Mouse (Mus musculus): ENCODE measurements around the gene Gjd3.

Gene Gjd3

DNA sequence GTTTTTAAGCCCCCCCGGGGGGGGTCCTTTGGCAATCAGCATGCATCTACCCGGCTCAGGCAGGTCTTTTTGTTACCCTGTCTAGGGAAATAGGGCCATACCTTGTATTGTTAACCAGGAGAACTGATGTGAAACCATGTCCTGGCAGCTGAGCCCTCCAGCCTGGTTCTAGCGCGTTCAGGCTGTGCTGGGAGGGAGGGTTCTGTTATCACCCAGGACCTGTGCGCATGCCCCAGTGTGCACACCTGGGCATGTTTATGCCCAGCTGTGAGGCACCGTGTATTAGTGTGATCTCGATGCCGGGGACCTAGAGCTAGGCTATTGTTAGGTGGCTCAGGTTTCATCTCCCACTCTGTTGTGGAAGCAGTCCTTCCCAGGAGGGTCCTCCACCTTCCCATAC lies 21.1 kb downstream of the Gjd3 start:
- DNase-seq: peak; percentile 75

- peak; percentile 32 for DNase-seq
Measured at GRCm38 (mm10) chr11:98961051-98961592, 21.7 kb downstream of the Gjd3 start.

- peak; percentile 94 for DNase-seq
Measured at GRCm38 (mm10) chr11:98960313-98960906, 22.4 kb downstream of the Gjd3 start.

- peak; percentile 88 for DNase-seq
Measured at GRCm38 (mm10) chr11:98959437-98960312, 23.1 kb downstream of the Gjd3 start.

- no peak for DNase-seq
Measured at GRCm38 (mm10) chr11:98956340-98956739, 26.5 kb downstream of the Gjd3 start.

DNA sequence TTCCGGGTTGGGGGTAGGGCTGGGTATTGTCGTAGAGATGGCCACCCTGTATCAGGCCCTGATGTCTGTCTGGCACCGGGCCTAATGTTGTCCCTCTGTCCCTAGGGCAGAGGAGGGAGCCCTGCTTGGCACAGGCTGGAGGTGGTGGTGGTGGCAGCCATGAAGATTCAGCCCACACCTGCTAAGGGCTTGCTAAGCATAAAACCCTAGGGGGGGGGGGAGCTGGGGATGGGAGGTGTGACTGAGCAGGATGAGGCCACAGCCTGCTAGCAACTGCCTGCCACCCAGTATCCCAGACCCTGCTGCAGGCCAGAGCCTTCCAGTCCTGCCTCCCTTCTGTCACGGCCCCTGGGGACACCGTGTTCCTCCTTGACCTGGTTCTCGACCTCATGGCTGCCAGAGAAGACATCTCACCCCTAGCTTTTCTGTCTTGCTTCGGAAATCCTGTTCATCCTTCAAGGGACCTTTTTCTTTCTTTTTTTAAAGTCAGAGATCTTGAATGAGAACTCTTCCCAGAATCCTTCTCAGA lies 27.0 kb downstream of the Gjd3 start:
- DNase-seq: peak; percentile 33

DNA sequence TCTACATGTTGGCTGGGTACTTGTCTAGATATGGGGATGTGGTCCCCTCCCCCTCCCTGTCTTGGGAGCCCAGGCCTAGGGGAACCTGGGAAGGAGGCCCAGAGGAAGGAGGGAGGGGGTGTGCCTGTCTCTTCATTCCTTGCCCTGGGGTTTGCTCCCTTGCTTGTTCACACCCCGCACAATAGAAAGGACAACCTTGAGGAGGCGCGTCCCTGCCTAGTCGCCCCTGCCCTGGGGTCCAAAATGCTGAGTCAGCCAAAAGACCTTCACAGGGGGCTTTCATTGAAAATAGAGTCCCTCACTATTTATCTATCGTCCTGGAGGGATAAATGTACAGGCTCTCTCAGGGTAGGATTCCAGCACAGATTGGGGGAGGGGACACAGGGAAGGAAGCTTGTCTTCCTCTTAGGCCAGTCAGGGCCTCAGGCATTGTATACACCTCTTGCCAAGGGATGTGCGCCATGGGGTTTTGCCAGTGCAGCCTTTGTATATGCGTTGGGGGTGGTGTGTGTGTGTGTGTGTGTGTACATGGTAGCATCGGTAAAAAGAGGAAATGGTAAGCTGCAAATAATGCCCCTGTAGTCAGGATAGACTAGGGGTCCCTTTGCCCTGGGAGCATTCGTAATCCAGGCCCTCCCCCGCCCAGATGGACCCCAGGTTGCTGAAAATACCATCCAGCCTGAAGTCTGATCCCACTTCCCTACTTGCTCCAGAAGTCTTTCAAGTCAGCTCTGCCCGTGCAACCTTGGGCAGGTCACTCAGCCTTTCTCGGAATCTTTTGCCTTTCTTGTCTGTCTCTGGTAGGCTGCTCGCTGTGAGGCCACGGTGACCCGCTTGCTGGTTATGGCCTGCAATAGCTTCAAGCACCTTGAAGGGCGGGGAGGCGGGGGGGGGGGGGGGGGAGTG lies 27.8 kb downstream of the Gjd3 start:
- DNase-seq: peak; percentile 21

DNA sequence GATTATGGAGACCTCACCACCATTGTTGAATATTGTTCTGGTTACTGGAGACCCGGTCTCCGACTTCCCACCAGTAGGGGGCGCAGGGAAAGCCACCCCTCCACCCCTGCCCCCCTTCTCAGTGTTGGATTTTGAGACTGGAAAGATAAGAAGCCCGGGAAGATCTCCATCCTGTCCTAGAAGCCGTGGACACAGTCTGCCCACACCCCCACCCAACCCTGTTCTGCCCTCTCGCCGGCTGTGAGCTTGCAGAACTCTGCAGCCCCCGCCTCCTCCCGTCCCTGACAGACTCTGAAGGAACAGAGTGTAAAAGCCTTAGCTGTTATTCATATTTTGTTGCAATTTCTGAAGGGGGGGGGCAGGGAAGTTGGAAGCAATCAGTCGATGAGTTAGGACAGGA lies 28.4 kb downstream of the Gjd3 start:
- DNase-seq: peak; percentile 77

DNA sequence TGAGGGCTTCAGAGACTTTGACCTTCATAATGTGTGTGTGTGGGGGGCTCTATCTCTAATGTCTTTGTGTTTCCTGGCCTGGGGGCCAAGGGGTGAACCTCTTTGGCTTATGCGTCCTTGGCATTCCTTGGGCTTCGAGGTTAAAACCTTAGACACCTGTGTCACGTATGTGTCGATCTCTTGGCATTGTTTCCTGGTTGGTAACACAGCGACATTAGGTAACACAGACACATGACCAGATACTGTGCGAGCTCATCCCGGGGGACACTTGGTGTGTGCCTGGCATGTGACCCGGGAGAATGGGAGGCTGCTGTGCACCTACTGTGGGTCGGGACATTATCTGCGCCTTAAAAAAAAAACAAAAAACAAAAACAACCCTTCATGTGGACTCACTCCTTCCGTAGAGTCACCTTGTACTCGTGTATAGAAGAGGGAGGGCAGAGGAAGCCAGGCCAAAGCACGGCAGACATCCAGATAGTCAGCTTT lies 28.9 kb downstream of the Gjd3 start:
- no peak for DNase-seq

DNA sequence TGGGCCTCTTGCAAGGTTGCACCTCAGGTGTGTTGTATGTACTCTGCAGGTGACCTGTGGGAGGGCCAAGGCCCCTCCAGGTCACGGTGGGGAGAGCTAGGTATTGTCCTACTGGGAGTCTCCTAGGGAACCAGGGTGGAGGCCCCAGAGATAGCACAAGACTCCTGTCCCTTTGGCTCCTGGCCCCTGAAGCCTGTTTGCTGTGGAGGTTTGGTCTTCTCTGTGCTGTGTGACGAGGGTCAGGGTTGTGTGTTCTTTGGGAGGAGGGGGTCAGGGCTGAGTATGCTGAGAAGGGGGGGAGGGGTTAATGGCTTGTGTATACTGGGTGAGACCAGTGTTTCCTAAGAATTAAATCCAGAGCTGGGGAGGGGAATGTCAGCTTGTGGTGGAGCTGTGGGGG lies 29.5 kb downstream of the Gjd3 start:
- DNase-seq: no peak

DNA sequence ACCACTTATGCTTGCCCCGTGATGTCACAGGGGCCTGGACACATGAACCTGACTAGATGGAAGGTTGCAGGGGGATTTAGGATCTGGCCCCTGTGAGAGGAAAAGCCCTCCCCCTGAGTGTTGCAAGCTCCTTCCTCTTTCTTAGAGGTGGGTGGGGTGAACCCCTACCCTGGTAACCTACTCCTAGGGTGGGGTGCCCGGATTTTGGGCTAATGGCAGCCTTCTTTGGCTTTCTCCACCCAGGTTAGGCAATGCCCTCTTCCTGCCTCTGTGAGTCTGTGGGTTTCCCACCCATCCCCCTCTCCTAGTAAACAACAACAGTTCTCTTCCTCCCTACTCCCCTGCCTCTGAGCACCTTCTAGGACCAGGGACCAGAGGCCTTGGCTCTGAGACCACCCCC lies 30.1 kb downstream of the Gjd3 start:
- peak; percentile 35 for DNase-seq

DNA sequence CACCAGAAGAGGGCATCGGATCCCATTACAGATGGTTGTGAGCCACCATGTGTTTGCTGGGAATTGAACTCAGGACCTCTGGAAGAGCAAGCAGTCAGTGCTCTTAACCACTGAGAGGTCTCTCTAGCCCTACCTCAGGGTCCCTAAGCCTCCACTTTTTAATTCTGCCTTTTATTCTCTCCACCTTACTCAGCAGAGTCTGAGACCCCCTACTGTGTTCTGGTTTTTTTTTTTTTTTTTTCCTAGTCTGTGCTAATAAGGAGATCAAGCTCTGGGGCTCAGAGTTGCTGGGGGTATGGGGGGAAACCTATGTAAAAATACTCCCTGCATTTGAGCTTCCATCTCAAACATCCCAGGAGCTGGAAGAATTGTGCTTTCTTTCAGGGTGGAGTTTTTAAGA lies 30.7 kb downstream of the Gjd3 start:
- no peak for DNase-seq

GRCm38 (mm10) chr11:98951026-98951906 lies 31.6 kb downstream of the Gjd3 start:
- no peak for DNase-seq

DNA sequence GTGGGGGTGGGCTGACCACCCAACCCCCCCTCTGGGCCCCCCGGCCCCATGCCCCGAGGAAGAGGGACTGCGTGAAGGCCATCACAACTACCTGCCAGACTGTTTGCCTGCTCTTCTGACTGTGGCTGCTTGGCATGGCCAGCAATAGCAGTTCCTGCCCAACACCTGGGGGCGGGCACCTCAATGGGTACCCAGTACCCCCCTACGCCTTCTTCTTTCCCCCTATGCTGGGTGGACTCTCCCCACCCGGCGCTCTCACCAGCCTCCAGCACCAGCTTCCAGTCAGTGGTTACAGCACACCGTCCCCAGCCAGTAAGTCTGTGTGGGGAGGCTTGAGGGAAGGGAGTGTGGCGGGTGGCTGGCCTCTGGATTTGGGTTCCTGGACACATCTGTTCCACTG lies 32.3 kb downstream of the Gjd3 start:
- DNase-seq: no peak

DNA sequence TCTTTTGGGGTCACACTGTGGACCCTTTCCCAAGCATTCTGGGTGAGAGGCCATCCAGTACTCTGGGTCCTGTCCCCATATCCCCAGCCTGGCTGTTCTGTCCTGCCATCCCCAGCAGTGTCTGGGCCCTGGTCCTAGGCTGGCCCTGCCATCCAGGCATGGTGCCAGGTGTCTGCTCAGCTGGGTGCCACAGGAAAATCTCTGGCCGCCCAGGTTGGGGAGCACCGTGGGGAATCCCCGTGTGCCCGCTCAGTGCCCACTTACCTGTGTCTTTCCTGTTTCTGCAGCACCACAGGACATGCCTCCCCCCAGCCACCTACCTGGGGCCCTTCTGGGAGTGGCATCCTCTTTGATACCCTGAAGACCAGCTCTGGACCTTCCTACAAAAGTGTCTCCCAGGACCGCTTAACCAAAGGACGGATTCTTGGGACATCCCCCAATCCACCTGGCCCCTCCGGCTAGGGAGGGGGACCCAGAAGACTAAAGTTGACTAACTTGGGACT lies 32.8 kb downstream of the Gjd3 start:
- DNase-seq: no peak

DNA sequence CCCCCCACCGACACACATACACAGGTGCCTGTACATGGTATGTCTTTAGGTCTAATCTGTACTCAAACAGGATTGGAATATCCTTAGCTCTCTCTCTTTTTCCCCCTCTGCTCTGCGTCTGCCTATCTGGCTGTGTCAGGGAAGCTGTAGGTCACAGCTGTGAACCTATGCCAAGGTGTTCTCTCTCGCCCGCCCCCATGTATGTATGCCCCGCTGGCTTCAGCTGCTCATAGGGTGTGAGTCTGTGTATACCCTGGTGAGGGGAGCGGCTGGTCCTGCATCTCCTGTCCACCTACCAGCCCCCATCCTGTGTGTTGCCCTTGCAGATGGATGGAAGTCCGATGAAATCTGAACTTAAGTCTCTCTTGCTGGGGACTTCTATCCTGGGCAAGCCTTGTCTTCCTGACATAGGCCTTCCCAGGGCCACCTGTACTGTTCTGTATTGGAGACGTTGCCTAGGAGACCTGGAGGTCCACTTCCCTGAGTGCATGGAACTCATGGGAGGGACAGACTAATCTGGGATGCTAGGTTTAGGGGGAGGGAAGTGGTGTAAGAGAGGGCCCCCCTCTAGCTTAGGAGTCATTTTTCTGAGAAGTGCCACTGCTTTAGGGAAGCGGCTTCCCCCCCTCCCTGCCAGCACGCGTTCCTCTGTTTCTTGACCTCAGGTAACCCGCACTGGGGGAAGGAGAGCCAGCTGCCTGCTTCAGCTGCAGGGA lies 33.4 kb downstream of the Gjd3 start:
- DNase-seq: no peak

- DNase-seq: no peak
Measured at GRCm38 (mm10) chr11:98947969-98948569, 34.7 kb downstream of the Gjd3 start.

GRCm38 (mm10) chr11:98945605-98945977 lies 37.2 kb downstream of the Gjd3 start:
- DNase-seq: no peak

GRCm38 (mm10) chr11:98944897-98945604 lies 37.8 kb downstream of the Gjd3 start:
- peak; percentile 74 for DNase-seq

All from thymus, postnatal 14 days (tissue).